Mouse (Mus musculus) brain, embryonic 14.5 days (tissue): ENCODE measurements at regions not wholly inside any gene's neighbourhood (a gene's known extent, or its start where the extent isn't known, plus 50 kb on each side); places are given as distances from the start of the nearest gene placed in this dataset.

Experiments used
- CTCF ChIP-seq: fragments of 200-500 bp; IDR thresholded peaks from 2 replicates; pipeline ENCODE4 v1.5.1; 2012; ENCODE audit warnings: inconsistent platforms, mild to moderate bottlenecking, moderate library complexity, borderline replicate concordance; ENCODE audit not compliant: insufficient read depth, insufficient read length; ENCODE audit errors: extremely low read depth
- POLR2A ChIP-seq: fragments of 200-500 bp; IDR thresholded peaks from 2 replicates; pipeline ENCODE4 v1.6.1; 2012; ENCODE audit warnings: mild to moderate bottlenecking, inconsistent platforms, borderline replicate concordance; ENCODE audit not compliant: poor library complexity, insufficient read depth, insufficient read length, severe bottlenecking; ENCODE audit errors: extremely low read depth

DNA sequence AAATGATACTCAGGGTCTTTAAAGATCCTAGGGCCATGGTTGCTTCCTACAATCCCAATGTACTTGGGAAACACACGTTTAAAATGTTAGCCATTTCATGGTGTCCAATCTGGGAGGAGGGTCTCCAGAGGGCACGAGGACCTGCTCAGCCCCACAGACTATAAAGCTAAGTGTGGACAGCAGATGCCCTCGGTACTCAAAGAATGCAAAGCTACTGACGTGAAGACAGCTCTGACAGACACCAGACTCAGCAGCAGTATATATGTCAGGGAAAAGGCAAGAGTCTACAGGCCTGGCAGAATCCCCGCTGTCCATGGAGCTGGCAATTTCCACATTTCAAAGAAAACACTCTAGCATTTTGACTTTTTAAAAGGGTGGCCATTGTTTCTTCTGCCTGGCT is 116.5 kb downstream of the Ngf start:
- TF ChIP-seq CTCF: no peak
- no peak for TF ChIP-seq POLR2A
